Mouse (Mus musculus): ENCODE data around the gene Gm42421. TPM values are rescaled to one million over a fixed set of nuclear protein-coding genes. Genes with fewer than 3 reads are reported as not detected.

Gene Gm42421
- total RNA-seq, 1 experiment from 2014 or later: not detected

- ATAC-seq (ENCODE audit: extremely low read depth, insufficient number of reproducible peaks, low FRiP score, poor library complexity, severe bottlenecking): no peak
Measured at GRCm38 (mm10) chr5:143982361-143982760, 54.4 kb downstream of the Gm42421 start.

GRCm38 (mm10) chr5:143985381-143985780 is 57.4 kb downstream of the Gm42421 start:
- ATAC-seq (ENCODE audit: extremely low read depth, insufficient number of reproducible peaks, low FRiP score, poor library complexity, severe bottlenecking): no peak

Other genes with a start within 250 kb of the Gm42421 start
- 27.4 and 27.9 TPM in 2 replicates for gene Usp42, start 195.9 kb upstream of the Gm42421 start, total RNA-seq (2017)
- gene Eif2ak1, start 110.4 kb upstream of the Gm42421 start, total RNA-seq (2017): 45.8 and 46.3 TPM in 2 replicates
- gene Ankrd61, start 30.5 kb upstream of the Gm42421 start, total RNA-seq (2017): 0.35 TPM in 1 of 2 replicates, not detected in the other
- gene Aimp2, start 18.3 kb upstream of the Gm42421 start, total RNA-seq (2017): 14.5 and 15.0 TPM in 2 replicates
- 31.6 and 33.4 TPM in 2 replicates for gene Pms2, start 18.2 kb upstream of the Gm42421 start, total RNA-seq (2017)
- gene Rsph10b, start 4.9 kb downstream of the Gm42421 start, total RNA-seq (2017): 3.7 and 5.4 TPM in 2 replicates
- 83.2 and 85.0 TPM in 2 replicates for gene Ccz1, start 86.7 kb downstream of the Gm42421 start, total RNA-seq (2017)
- not detected in 2 replicates for gene Ocm, start 98.5 kb downstream of the Gm42421 start, total RNA-seq (2017)
- gene Lmtk2, start 172.3 kb downstream of the Gm42421 start, total RNA-seq (2017): 28.9 and 34.6 TPM in 2 replicates

All from neutrophil, adult 5-6 weeks (primary cell).